Mouse (Mus musculus) limb, embryonic 13.5 days (tissue): ENCODE measurements at regions not wholly inside any gene's neighbourhood (a gene's known extent, or its start where the extent isn't known, plus 50 kb on each side); places are given as distances from the start of the nearest gene placed in this dataset.

ENCODE experiments used
- ATAC-seq: fragments of 200-750 bp; cut with Nextera tagmentation; 2 replicates; pipeline ENCODE4 v1.8.0; 2017; ENCODE audit warnings: low read depth, moderate number of reproducible peaks, moderate TSS enrichment; ENCODE audit not compliant: low FRiP score
- H3K27ac ChIP-seq: fragments of 300-500 bp; sonication (generic); 2 replicates; pipeline ENCODE4 v1.5.1; 2015; ENCODE audit warnings: inconsistent platforms, mild to moderate bottlenecking, moderate library complexity
- H3K27me3 ChIP-seq: fragments of 300-500 bp; sonication (generic); 2 replicates; pipeline ENCODE4 v1.6.1; 2015; ENCODE audit warnings: mild to moderate bottlenecking, inconsistent platforms
- H3K36me3 ChIP-seq: fragments of 300-500 bp; sonication (generic); 2 replicates; pipeline ENCODE4 v1.6.1; 2015; ENCODE audit warnings: inconsistent platforms, mild to moderate bottlenecking, moderate library complexity
- H3K4me1 ChIP-seq: fragments of 300-500 bp; sonication (generic); 2 replicates; pipeline ENCODE4 v1.6.1; 2015; ENCODE audit warnings: inconsistent platforms
- H3K4me2 ChIP-seq: fragments of 300-500 bp; sonication (generic); replicated peaks from 2 replicates; pipeline ENCODE4 v1.6.1; 2015; ENCODE audit warnings: inconsistent platforms, mild to moderate bottlenecking, moderate library complexity
- H3K4me3 ChIP-seq: fragments of 300-500 bp; sonication (generic); 2 replicates; pipeline ENCODE4 v1.5.1; 2015; ENCODE audit warnings: moderate library complexity, mild to moderate bottlenecking, inconsistent platforms
- H3K9ac ChIP-seq: fragments of 300-500 bp; sonication (generic); 2 replicates; pipeline ENCODE4 v1.6.1; 2015; ENCODE audit warnings: mild to moderate bottlenecking, inconsistent platforms
- H3K9me3 ChIP-seq: fragments of 300-500 bp; sonication (generic); 2 replicates; pipeline ENCODE4 v1.6.1; 2016; ENCODE audit warnings: inconsistent platforms
- WGBS: fragments of 180-500 bp; shearing (Covaris S2); methylation state at CpG from one replicate; pipeline ENCODE4 v1.1.7; 2015; 5-methylcytosine and 5-hydroxymethylcytosine counted together

- H3K4me3 ChIP-seq, result no peak overlapping the region
- no peak for ATAC-seq
- H3K4me1 ChIP-seq, result no peaks in the 10 kb centered on the region
- no peaks in the 10 kb centered on the region for H3K9me3 ChIP-seq
- no peaks in the 10 kb centered on the region for H3K36me3 ChIP-seq
- H3K4me2 ChIP-seq, result no peak overlapping the region
- no peak overlapping the region for H3K9ac ChIP-seq
- 83% methylated on average over 2 of the region's 2 CpGs for WGBS
- no peaks in the 10 kb centered on the region for H3K27me3 ChIP-seq
- H3K27ac ChIP-seq, result no peak overlapping the region
Observed at GRCm38 (mm10) chr2:48736312-48736711, 77.6 kb upstream of the Acvr2a start.
